ENCODE assay signal across 8 mouse cellular contexts in the genomic region with DNA sequence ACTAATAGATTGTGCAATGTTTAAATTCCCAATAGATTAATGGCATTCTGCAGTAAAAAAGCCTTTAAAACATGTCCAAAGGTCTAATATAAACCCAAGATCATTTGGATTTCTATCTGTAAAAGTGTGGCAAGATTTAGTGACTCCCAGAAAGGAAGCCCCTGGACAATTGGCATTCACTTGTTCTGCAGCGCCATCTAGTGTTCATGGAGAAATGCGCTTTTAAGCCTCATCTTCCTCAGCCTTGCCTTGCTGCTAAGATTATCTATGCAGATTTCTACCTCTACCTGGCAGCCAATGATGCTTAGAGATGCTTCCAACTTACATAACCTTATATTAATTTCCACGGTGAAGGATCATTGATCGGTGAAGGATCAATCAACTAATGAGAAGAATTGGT.
A peak's percentile ranks its signal among the peaks of the same experiment; 100 is the strongest.
DNase-seq lines count a peak whose midpoint lies in the region; ATAC-seq and TF ChIP-seq lines count a peak whose summit lies in the region.

No protein-coding gene starts in this region.

- TF ChIP-seq POLR2A in kidney, adult 2 months (IDR thresholded peaks at IDR 0.05; ENCODE audit: low read depth, low read length), result no peak

- peak; percentile 64 for DNase-seq in kidney, adult 2 months
- peak; percentile 49 to 66 for DNase-seq in adrenal gland, postnatal 36 days
- DNase-seq in embryonic facial prominence, embryonic 10.5 days (ENCODE audit: low spot score), result peak; percentile 65
- DNase-seq in heart, postnatal 14 days, result peak; percentile 71 to 86
- peak; percentile 39 to 72 for DNase-seq in layer of hippocampus, postnatal 36 days

- no peaks in the 10 kb centered on the region for H3K4me1 ChIP-seq in kidney, adult 2 months (ENCODE audit: control insufficient read depth, insufficient read depth, low read length)
- peaks cover 17% of the 10 kb centered on the region for H3K4me1 ChIP-seq in kidney, embryonic 16.5 days (ENCODE audit: insufficient read depth, low read length)
- H3K4me1 ChIP-seq in embryonic facial prominence, embryonic 10.5 days, result peaks cover 32% of the 10 kb centered on the region
- peaks cover 52% of the 10 kb centered on the region for H3K4me1 ChIP-seq in midbrain, embryonic 13.5 days (replicated peaks)
- peaks cover 15% of the 10 kb centered on the region for H3K4me1 ChIP-seq in stomach, embryonic 16.5 days (ENCODE audit: control insufficient read depth, insufficient read depth, low read length)

- no peak overlapping the region for H3K4me3 ChIP-seq in kidney, adult 2 months (ENCODE audit: insufficient read depth, low read depth, low read length)
- H3K4me3 ChIP-seq in kidney, embryonic 16.5 days (ENCODE audit: low read length), result no peak overlapping the region
- no peak overlapping the region for H3K4me3 ChIP-seq in embryonic facial prominence, embryonic 10.5 days
- H3K4me3 ChIP-seq in midbrain, embryonic 13.5 days (replicated peaks), result no peak overlapping the region
- no peak overlapping the region for H3K4me3 ChIP-seq in stomach, embryonic 16.5 days (replicated peaks; ENCODE audit: low read length)

- H3K4me2 ChIP-seq in kidney, embryonic 16.5 days (replicated peaks; ENCODE audit: low read depth, low read length), result no peak overlapping the region
- H3K4me2 ChIP-seq in midbrain, embryonic 13.5 days (replicated peaks), result no peak overlapping the region
- H3K4me2 ChIP-seq in stomach, embryonic 16.5 days (ENCODE audit: low read depth, low read length), result no peak overlapping the region

- H3K27me3 ChIP-seq in kidney, adult 2 months (replicated peaks; ENCODE audit: control insufficient read depth, insufficient read depth, low read length), result no peaks in the 10 kb centered on the region
- H3K27me3 ChIP-seq in kidney, embryonic 16.5 days (ENCODE audit: insufficient read depth, low read length), result no peaks in the 10 kb centered on the region
- H3K27me3 ChIP-seq in embryonic facial prominence, embryonic 10.5 days (replicated peaks; ENCODE audit: low read depth, poor library complexity, severe bottlenecking), result no peaks in the 10 kb centered on the region
- no peaks in the 10 kb centered on the region for H3K27me3 ChIP-seq in midbrain, embryonic 13.5 days
- H3K27me3 ChIP-seq in stomach, embryonic 16.5 days (ENCODE audit: control insufficient read depth, insufficient read depth, low read length), result no peaks in the 10 kb centered on the region

- no peak for ATAC-seq in kidney, embryonic 16.5 days (ENCODE audit: low FRiP score, low TSS enrichment)
- no peak for ATAC-seq in midbrain, embryonic 13.5 days
- ATAC-seq in stomach, embryonic 16.5 days (ENCODE audit: insufficient read depth, low FRiP score), result 0 out of 2 replicates have a peak, but pooled peaks have one; percentile 51

- 11% methylated on average over 4 of the region's 4 CpGs for WGBS in kidney, adult 2 months
- 4% methylated on average over 4 of the region's 4 CpGs for WGBS in kidney, embryonic 16.5 days
- 8% methylated on average over 4 of the region's 4 CpGs for WGBS in embryonic facial prominence, embryonic 10.5 days
- WGBS in midbrain, embryonic 13.5 days, result 9% methylated on average over 4 of the region's 4 CpGs
- WGBS in stomach, embryonic 16.5 days, result 8% methylated on average over 4 of the region's 4 CpGs

- no peak overlapping the region for H3K9ac ChIP-seq in kidney, embryonic 16.5 days (replicated peaks; ENCODE audit: low read length)
- no peak overlapping the region for H3K9ac ChIP-seq in midbrain, embryonic 13.5 days (replicated peaks)
- H3K9ac ChIP-seq in stomach, embryonic 16.5 days (ENCODE audit: low read length), result no peak overlapping the region

- H3K9me3 ChIP-seq in kidney, embryonic 16.5 days (ENCODE audit: low read length), result no peaks in the 10 kb centered on the region
- no peaks in the 10 kb centered on the region for H3K9me3 ChIP-seq in embryonic facial prominence, embryonic 10.5 days
- no peaks in the 10 kb centered on the region for H3K9me3 ChIP-seq in midbrain, embryonic 13.5 days
- H3K9me3 ChIP-seq in stomach, embryonic 16.5 days (replicated peaks; ENCODE audit: control insufficient read depth, low read length), result no peaks in the 10 kb centered on the region

- TF ChIP-seq CTCF in kidney, adult 2 months (conservative IDR thresholded peaks at IDR 0.05; ENCODE audit: insufficient read depth, insufficient read length, low read depth, low read length), result peak; percentile 71

- H3K27ac ChIP-seq in kidney, adult 2 months (ENCODE audit: insufficient read depth, low read depth, low read length), result no peak overlapping the region
- H3K27ac ChIP-seq in kidney, embryonic 16.5 days (ENCODE audit: low read length), result no peak overlapping the region
- no peak overlapping the region for H3K27ac ChIP-seq in embryonic facial prominence, embryonic 10.5 days (replicated peaks)
- 0 out of 2 replicates have a peak overlapping the region, but pooled peaks have one; percentile 51 for H3K27ac ChIP-seq in midbrain, embryonic 13.5 days
- H3K27ac ChIP-seq in stomach, embryonic 16.5 days (ENCODE audit: low read length), result no peak overlapping the region

- intact Hi-C loops in heart, postnatal 14 days (cut with DNase I), result loop anchor here (1.0 to 10.0 kb wide), 4 partner anchors 193 to 820 kb away; partner anchors contain the start of gene Arhgap5

- no peaks in the 10 kb centered on the region for H3K36me3 ChIP-seq in kidney, adult 2 months (ENCODE audit: control insufficient read depth, insufficient read depth, low read length)
- H3K36me3 ChIP-seq in kidney, embryonic 16.5 days (ENCODE audit: insufficient read depth, low read length), result no peaks in the 10 kb centered on the region
- H3K36me3 ChIP-seq in embryonic facial prominence, embryonic 10.5 days (replicated peaks), result no peaks in the 10 kb centered on the region
- H3K36me3 ChIP-seq in midbrain, embryonic 13.5 days, result peaks cover 5% of the 10 kb centered on the region; the same call in 1 of the 2 replicates
- no peaks in the 10 kb centered on the region for H3K36me3 ChIP-seq in stomach, embryonic 16.5 days (ENCODE audit: control insufficient read depth, insufficient read depth, low read length)
